Mouse (Mus musculus): Measurements from ENCODE around the gene Taf9.

The Taf9 gene

GRCm38 (mm10) chr13:100669291-100670022, 18.1 kb downstream of the Taf9 start, which contains the start of gene Ccdc125:
TSS of gene Ccdc125 (plus strand) at chr13:100669717.
- DNase-seq (ENCODE audit: low read depth, low spot score) = peak; percentile 48

- DNase-seq (ENCODE audit: low read depth, low spot score) = no peak
These were observed 18.9 kb downstream of the Taf9 start for GRCm38 (mm10) chr13:100670181-100670741.

GRCm38 (mm10) chr13:100675936-100676635, 24.7 kb downstream of the Taf9 start:
- no peak for DNase-seq (ENCODE audit: low read depth, low spot score)

GRCm38 (mm10) chr13:100681615-100682014, 30.2 kb downstream of the Taf9 start:
- DNase-seq (ENCODE audit: low read depth, low spot score) = no peak

GRCm38 (mm10) chr13:100682837-100683236, 31.5 kb downstream of the Taf9 start:
- DNase-seq (ENCODE audit: low read depth, low spot score) = no peak

- DNase-seq (ENCODE audit: low read depth, low spot score) = no peak
These were observed 33.0 kb downstream of the Taf9 start for GRCm38 (mm10) chr13:100684355-100684754.

GRCm38 (mm10) chr13:100687513-100687912, 36.1 kb downstream of the Taf9 start:
- no peak for DNase-seq (ENCODE audit: low read depth, low spot score)

GRCm38 (mm10) chr13:100697541-100697940, 46.2 kb downstream of the Taf9 start:
- DNase-seq (ENCODE audit: low read depth, low spot score) = no peak

GRCm38 (mm10) chr13:100698866-100699265, 47.5 kb downstream of the Taf9 start:
- no peak for DNase-seq (ENCODE audit: low read depth, low spot score)

GRCm38 (mm10) chr13:100703468-100703867, 52.1 kb downstream of the Taf9 start:
- DNase-seq (ENCODE audit: low read depth, low spot score) = no peak
